Mouse (Mus musculus): Measurements from ENCODE around the gene Gm4131.

Gm4131 gene

DNA sequence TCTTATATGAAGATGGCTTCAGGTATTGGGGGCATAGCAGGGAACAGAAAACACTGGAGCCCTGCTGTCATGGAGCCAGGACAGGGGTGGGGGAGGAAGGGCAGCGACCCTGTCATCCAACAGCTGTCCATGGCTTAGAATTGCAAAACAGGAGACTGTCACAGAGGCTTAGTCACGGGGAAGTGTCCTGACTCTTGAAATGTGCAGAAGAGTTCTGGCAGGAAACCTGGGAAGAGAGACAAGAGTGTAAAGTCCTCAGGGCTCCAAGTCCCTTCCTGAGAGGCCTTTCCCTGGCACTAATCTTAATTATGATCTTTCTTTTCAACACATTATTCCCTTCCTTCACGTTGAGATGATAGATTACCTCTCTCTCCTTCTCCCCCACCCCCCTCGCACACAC, 16.6 kb downstream of the Gm4131 start:
- no peak for DNase-seq (ENCODE audit: low spot score in 2 of 2)

DNA sequence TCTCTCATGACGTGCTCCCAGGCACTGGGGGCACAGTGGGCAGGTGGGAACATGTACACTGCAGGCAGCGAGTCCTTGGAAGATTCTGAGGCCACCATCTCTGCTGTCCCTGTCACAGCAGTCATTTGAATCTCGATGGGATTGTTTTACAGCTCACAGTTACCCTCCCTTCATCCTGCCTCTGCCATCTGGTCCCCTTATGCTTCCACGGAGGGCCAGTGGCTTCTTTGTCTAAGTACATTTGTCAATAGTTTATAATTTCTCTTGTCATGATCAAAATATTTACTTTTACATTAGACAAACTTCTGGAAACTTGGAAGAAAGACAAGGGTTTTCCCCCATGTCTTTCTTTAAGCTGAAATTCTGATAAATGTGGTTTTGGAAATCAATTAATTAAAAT, 20.0 kb downstream of the Gm4131 start:
- no peak for DNase-seq (ENCODE audit: low spot score in 2 of 2)

GRCm38 (mm10) chr14:62546296-62546695, 20.4 kb downstream of the Gm4131 start:
- DNase-seq (ENCODE audit: low spot score in 2 of 2) = no peak

GRCm38 (mm10) chr14:62541751-62542150, 25.0 kb downstream of the Gm4131 start:
- no peak for DNase-seq (ENCODE audit: low spot score in 2 of 2)

DNA sequence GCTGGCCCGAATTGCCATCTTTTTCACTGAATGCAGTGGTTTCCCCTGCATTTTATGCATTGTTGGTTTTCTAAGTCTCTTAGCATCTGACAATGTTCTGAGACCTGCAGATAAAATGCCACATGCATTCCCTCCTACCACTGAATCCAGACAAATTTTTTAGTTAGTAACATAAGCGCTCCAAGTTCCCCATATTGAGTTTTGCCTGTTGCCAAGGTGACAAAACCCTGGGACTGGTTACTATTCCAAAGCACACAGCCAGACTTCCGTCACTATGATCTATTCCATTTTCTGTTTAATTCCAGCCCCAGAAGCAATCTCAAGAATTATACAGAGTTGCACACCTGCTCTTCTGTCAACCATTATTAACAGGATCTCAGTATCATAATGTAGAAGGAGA, 26.9 kb downstream of the Gm4131 start:
- DNase-seq (ENCODE audit: low spot score in 2 of 2) = no peak

DNA sequence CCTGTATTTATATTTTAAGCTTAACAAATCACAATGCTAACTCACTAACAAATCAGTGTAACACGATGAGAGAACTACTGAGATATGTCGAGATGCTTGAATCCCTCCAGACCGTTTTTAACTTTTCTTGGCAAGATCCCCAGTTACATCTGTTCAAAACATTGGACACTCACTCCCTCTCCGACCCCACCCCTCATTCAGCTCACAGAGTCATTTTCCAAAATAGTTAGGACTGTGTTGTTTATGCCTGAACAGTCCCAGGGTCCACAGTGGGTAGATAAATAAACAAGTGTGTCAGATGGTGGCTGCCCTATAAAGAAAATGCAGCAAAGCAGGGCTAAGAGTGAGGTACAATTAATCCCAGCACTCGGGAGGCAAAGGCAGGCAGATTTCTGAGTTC, 29.7 kb downstream of the Gm4131 start:
- no peak for DNase-seq (ENCODE audit: low spot score in 2 of 2)

GRCm38 (mm10) chr14:62536127-62536526, 30.6 kb downstream of the Gm4131 start:
- no peak for DNase-seq (ENCODE audit: low spot score in 2 of 2)

DNA sequence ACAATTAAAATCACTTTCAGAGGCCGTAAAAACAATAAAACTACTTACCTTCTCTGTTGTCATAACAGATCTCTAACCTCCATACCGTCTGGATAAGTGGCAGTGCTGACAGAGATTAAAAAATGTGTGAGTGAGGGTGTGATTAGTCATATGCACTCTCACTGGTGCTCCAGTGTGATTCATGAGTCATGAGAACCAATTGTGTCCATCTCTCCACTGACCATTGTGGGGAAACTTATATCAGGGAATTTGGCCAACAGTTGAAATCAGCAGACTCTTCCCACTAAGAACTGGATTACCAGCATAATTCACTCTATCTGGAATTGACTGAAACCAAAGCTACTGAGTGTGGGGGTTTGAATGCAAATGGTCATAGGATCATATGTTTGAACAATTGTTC, 35.8 kb downstream of the Gm4131 start:
- no peak for DNase-seq (ENCODE audit: low spot score in 2 of 2)

DNA sequence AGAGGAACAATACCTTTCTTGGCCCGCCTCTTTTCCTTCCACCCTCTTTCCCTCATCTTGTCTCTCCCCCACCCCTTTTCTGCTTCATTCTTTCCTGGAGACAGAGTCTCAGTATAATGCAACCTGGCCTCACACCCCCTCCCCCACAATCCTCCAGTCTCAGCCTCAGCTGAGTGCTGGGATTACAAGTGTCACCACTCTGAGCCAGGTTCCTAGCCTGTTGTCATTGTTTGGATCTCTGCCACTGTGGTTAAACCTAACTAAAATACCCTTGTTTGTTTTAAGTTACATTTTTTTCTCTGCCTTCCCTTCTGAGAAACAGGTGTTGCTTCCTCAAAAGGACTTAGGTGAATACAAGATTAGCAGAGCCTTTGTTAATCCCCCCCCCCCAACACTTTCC, 53.9 kb downstream of the Gm4131 start:
- DNase-seq (ENCODE audit: low spot score in 2 of 2) = no peak

DNA sequence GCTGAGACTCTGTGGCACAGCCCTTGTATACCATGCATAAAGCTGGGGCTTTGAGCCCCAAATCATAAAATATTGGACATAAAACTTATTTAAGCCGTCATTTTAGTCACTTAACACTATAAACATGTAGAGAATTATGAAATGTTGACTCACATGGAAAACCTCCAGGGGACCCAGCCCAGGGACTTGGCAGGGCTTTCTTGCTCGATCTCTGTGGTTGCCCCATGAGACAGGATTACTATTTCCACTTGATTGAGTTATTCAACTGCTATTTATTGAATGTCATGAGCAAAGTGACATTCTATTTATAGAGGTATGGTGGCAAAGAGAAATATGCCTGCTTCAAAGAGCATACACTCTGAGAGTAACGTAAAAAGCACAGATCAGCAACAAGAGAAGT, 57.4 kb downstream of the Gm4131 start:
- no peak for DNase-seq (ENCODE audit: low spot score in 2 of 2)

DNA sequence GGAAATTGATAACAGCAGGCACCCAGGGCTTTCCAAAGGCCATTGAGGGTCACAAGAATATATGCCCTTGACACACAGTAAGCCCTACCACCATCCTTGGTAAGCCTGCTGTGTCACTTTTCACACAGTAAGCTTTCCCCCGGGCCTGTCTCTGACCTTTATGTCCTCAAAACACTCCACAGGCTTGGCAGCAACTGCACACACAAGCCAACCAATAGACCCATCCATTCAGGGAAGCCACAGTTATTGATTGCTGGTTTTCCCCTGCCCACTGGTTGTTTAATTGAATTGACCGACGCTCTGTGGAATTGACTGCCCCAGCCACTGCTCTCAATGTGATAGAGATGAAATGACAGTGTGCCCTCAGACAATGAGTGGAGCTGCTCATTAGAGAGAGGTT, 60.5 kb downstream of the Gm4131 start:
- DNase-seq (ENCODE audit: low spot score in 2 of 2) = no peak

- no peak for DNase-seq (ENCODE audit: low spot score in 2 of 2)
Measured at GRCm38 (mm10) chr14:62497391-62497790, 69.3 kb downstream of the Gm4131 start.

DNA sequence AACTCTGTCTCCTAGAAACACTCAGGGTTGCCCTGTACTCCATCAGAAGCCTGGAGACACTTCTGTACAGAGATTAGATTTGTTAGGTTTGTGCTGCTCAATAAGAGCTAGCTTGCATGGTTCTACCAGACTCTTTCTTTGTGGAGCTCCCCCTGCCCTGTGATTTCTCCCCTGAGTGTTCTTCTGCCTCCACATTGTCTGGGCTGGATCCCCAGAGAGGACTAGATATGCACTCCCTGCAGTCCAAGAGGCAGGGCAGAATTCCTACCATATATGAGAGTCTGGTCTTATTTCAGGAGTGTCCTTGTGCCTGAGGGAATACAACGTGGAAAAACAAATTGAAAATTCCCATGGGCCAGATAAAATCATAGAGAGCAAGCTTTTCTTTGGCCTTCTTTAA, 70.2 kb downstream of the Gm4131 start:
- DNase-seq (ENCODE audit: low spot score in 2 of 2) = no peak

- no peak for DNase-seq (ENCODE audit: low spot score in 2 of 2)
Measured at GRCm38 (mm10) chr14:62493456-62493855, 73.3 kb downstream of the Gm4131 start.

DNA sequence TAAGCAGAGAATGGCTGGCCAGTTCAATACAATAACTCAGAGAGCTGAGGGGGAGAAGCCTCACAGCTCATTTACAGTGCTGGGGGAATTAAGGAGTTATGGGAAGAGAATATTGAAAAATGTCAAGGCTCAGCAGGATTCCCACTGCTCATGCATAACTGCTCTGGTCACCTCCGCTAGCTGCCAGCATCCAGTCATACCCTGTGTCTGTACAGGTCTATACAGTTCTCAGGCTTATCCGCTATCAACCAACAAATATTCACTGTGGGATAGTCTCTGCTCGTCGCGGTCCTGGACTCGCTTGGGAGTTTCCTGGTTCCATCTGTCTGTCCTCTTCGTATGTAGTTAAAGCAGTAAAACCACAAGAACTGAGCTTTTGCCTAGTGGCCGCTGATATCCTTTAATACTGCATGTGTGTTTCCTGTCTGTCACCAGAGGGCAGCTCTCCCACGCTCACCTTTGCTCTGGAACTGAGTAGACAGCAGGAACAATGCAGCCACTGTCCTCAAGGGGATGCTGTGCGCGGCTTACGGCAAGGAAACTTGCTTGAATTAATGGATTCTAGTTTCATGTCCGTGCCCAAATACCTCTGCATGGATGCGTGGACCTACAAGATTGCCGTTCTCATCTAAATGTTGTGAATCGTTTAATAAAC, 74.4 kb downstream of the Gm4131 start:
- peak; percentile 62 to 69 for DNase-seq (ENCODE audit: low spot score in 2 of 2)

DNA sequence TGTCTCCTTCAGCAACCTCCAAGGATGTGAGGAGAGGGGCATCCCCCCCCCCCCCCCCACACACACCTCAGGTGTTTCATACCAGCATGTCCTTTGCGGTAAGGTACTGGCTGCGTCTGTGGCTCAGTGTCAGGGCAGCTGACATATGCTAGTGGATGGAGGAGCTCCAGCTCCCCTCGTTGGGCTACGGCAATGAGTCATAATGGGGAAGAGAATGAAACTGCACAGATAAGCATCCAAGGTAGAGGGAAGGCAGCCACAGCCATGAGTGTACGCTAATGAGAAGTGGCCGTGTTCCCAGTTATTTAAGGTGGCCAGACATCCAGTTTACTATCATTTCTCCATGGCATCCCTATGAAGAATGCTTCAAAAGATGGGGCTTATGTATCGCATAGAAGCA, 78.5 kb downstream of the Gm4131 start:
- DNase-seq (ENCODE audit: low spot score in 2 of 2) = no peak

GRCm38 (mm10) chr14:62481381-62481780, 85.3 kb downstream of the Gm4131 start:
- DNase-seq (ENCODE audit: low spot score in 2 of 2) = no peak

GRCm38 (mm10) chr14:62479395-62479794, 87.3 kb downstream of the Gm4131 start:
- no peak for DNase-seq (ENCODE audit: low spot score in 2 of 2)

- DNase-seq (ENCODE audit: low spot score in 2 of 2) = no peak
Measured at GRCm38 (mm10) chr14:62474481-62474880, 92.2 kb downstream of the Gm4131 start.

DNA sequence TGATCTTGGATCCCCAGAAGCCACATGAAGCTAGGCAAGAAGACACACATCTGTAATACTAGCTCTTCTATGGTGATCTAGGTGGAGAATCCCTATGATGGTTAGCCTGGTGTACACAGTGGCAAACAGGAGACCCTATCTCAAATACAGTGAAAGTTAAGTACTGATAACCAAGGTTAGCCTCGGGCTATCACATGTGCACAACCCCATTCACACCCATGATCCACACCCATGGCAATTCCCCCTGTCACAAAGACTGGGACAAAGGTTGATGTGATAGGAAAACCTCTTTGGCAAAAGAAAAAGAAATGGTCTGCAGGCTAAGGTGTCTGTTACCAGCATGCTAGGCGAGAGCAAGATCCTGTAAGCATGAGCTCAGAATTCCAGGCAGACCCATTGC, 94.7 kb downstream of the Gm4131 start:
- DNase-seq (ENCODE audit: low spot score in 2 of 2) = no peak

DNA sequence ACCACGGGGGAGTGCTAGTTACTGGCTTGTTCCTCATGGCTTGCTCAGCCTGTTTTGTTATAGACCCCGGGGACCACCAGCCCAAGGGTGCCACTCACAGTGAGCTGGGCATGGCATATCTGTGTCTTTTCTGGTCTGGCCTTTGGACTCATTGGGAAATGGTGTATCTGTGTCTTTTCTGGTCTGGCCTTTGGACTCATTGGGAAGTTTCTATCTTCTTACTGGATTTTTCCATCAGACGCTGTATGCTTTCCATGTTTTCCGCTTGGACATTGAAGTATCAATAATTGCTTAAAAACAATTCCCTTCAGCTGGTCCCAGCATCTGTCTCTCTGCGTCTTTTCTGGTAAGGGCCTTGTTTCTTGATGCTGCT, 98.0 kb downstream of the Gm4131 start:
- DNase-seq (ENCODE audit: low spot score in 2 of 2) = no peak

DNA sequence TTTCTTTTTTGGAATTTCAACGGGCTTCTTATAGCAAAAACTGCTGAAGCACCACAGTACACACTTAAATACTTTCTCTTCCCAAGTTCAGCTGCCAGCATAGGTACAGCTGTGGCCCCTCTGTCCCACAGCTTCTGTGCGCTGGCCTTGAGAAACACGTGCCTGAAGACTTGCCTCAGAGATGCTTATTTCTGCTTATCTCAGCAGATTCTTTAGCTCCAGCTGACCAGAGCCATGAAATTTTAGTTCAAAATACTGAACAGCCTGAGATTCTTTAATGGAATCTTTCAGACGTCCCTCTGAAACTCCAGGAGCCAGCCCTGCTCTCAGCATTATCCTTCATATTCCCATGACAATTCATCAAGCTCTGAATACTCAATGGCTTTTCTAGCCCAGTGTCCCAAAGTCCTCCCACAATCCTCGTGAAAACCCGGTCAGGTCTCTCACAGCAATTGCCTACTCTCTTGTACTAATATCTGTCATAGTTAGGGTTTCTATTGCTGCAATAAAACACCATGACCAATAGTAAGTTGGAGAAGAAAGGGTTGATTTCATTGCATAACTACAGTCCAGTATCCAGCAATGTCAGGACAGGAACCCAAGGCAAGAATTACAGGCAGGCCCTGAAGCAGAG, 98.5 kb downstream of the Gm4131 start:
- DNase-seq (ENCODE audit: low spot score in 2 of 2) = no peak

GRCm38 (mm10) chr14:62464966-62465365, 101.8 kb downstream of the Gm4131 start:
- no peak for DNase-seq (ENCODE audit: low spot score in 2 of 2)

GRCm38 (mm10) chr14:62459541-62459940, 107.2 kb downstream of the Gm4131 start:
- DNase-seq (ENCODE audit: low spot score in 2 of 2) = no peak
